Mouse (Mus musculus): ENCODE results near the gene Inhbb. TPM values are rescaled to one million over a fixed set of nuclear protein-coding genes. Genes with fewer than 3 reads are reported as not detected.

Gene Inhbb
- total and polyA plus RNA-seq, 3 experiments = not detected

- Histone ChIP-seq H3K36me3 (ENCODE audit: control insufficient read depth in 1 of 2, insufficient read depth in 2 of 2, low read length in 2 of 2) (no peaks in the 10 kb centered on the region), H3K9ac (ENCODE audit: control insufficient read depth, low read depth, low read length, poor library complexity, severe bottlenecking) (no peak overlapping the region), H3K79me2 (ENCODE audit: control insufficient read depth, insufficient read depth, low read length, poor library complexity) (no peaks in the 10 kb centered on the region), H3K9me3 (replicated peaks; ENCODE audit: insufficient read depth, low read length) (no peaks in the 10 kb centered on the region), H3K27ac (ENCODE audit: control insufficient read depth, low read depth, low read length) (no peak overlapping the region), H3K4me3 (ENCODE audit: control insufficient read depth in 1 of 2, insufficient read depth in 1 of 2, low read depth in 2 of 2, low read length in 2 of 2) (no peak overlapping the region), H3K27me3 (ENCODE audit: control insufficient read depth in 1 of 2, insufficient read depth in 2 of 2, low read length in 2 of 2) (no peaks in the 10 kb centered on the region), H3K4me1 (ENCODE audit: control insufficient read depth in 1 of 2, insufficient read depth in 2 of 2, low read length in 2 of 2) (no peaks in the 10 kb centered on the region)
- DNase-seq (ENCODE audit: low read depth, low spot score) = no peak
- TF ChIP-seq JUND (IDR thresholded peaks at IDR 0.05; ENCODE audit: low read depth, low read length) = no peak
- TF ChIP-seq USF2 (IDR thresholded peaks at IDR 0.05; ENCODE audit: borderline replicate concordance in 1 of 2, insufficient read depth in 1 of 2, low read depth in 1 of 2, low read length in 2 of 2) = no peak
- TF ChIP-seq MAFK (IDR thresholded peaks at IDR 0.05; ENCODE audit: borderline replicate concordance, low read depth, low read length) = no peak
These were observed 32.1 kb downstream of the Inhbb start for GRCm38 (mm10) chr1:119389771-119390500.

GRCm38 (mm10) chr1:119388664-119389396, 33.2 kb downstream of the Inhbb start:
- no peaks in the 10 kb centered on the region for H3K79me2 ChIP-seq (ENCODE audit: control insufficient read depth, insufficient read depth, low read length, poor library complexity)
- H3K36me3 ChIP-seq (ENCODE audit: control insufficient read depth in 1 of 2, insufficient read depth in 2 of 2, low read length in 2 of 2) = no peaks in the 10 kb centered on the region
- H3K9me3 ChIP-seq (replicated peaks; ENCODE audit: insufficient read depth, low read length) = no peaks in the 10 kb centered on the region
- H3K4me1 ChIP-seq (ENCODE audit: control insufficient read depth in 1 of 2, insufficient read depth in 2 of 2, low read length in 2 of 2) = no peaks in the 10 kb centered on the region
- no peak overlapping the region for H3K4me3 ChIP-seq (ENCODE audit: control insufficient read depth in 1 of 2, insufficient read depth in 1 of 2, low read depth in 2 of 2, low read length in 2 of 2)
- H3K27me3 ChIP-seq (ENCODE audit: control insufficient read depth in 1 of 2, insufficient read depth in 2 of 2, low read length in 2 of 2) = no peaks in the 10 kb centered on the region
- no peak overlapping the region for H3K9ac ChIP-seq (ENCODE audit: control insufficient read depth, low read depth, low read length, poor library complexity, severe bottlenecking)
- no peak overlapping the region for H3K27ac ChIP-seq (ENCODE audit: control insufficient read depth, low read depth, low read length)
- no peak for DNase-seq (ENCODE audit: low read depth, low spot score)
- TF ChIP-seq TAL1 (IDR thresholded peaks at IDR 0.05; ENCODE audit: low read length) (no peak), ETS1 (IDR thresholded peaks at IDR 0.05; ENCODE audit: low read depth, low read length) (no peak), RAD21 (IDR thresholded peaks at IDR 0.05; ENCODE audit: low read depth, low read length) (no peak), TBP (IDR thresholded peaks at IDR 0.05; ENCODE audit: low read depth, low read length) (no peak), EP300 (IDR thresholded peaks at IDR 0.05; ENCODE audit: low read depth in 1 of 2, low read length in 2 of 2) (no peak), ZC3H11A (IDR thresholded peaks at IDR 0.05; ENCODE audit: low read depth, low read length) (no peak), E2F4 (IDR thresholded peaks at IDR 0.05; ENCODE audit: borderline replicate concordance, low read depth, low read length) (no peak), TCF12 (IDR thresholded peaks at IDR 0.05; ENCODE audit: low read depth, low read length) (no peak), NRF1 (IDR thresholded peaks at IDR 0.05; ENCODE audit: insufficient read depth, low read depth, low read length, poor library complexity, severe bottlenecking) (no peak), MAZ (IDR thresholded peaks at IDR 0.05; ENCODE audit: low read depth, low read length) (no peak), GABPA (IDR thresholded peaks at IDR 0.05; ENCODE audit: low read depth, low read length) (no peak), ZKSCAN1 (IDR thresholded peaks at IDR 0.05; ENCODE audit: low read depth, low read length) (no peak)

All from MEL (cell line).